Mouse (Mus musculus) neural tube, embryonic 11.5 days (tissue): ENCODE results near the gene Nrap. TPM values are rescaled to one million over a fixed set of nuclear protein-coding genes. Genes with fewer than 3 reads are reported as not detected.

ENCODE experiments used
- ATAC-seq: fragments of 200-750 bp; cut with Nextera tagmentation; 2 replicates; pipeline ENCODE4 v1.8.0; 2017; ENCODE audit warnings: moderate number of reproducible peaks, mild to moderate bottlenecking, moderate TSS enrichment, moderate library complexity; ENCODE audit not compliant: insufficient read depth, low FRiP score, low TSS enrichment
- DNase-seq: peaks from one replicate; pipeline ENCODE4 v3.0.0-alpha.2; 2015; ENCODE audit warnings: low spot score
- H3K27ac ChIP-seq: fragments of 300-500 bp; sonication (generic); 2 replicates; pipeline ENCODE4 v1.5.1; 2014; ENCODE audit warnings: low read depth, mild to moderate bottlenecking, low read length
- H3K27me3 ChIP-seq: fragments of 300-500 bp; sonication (generic); 2 replicates; pipeline ENCODE4 v1.6.1; 2014; ENCODE audit warnings: mild to moderate bottlenecking, low read length, mixed read lengths; ENCODE audit not compliant: control insufficient read depth, insufficient read depth
- H3K36me3 ChIP-seq: fragments of 300-500 bp; sonication (generic); 2 replicates; pipeline ENCODE4 v1.6.1; 2014; ENCODE audit warnings: mild to moderate bottlenecking, low read length, moderate library complexity, mixed read lengths; ENCODE audit not compliant: control insufficient read depth, insufficient read depth
- H3K4me1 ChIP-seq: fragments of 300-500 bp; sonication (generic); 2 replicates; pipeline ENCODE4 v1.6.1; 2014; ENCODE audit warnings: low read length, mixed read lengths; ENCODE audit not compliant: control insufficient read depth, insufficient read depth
- H3K4me2 ChIP-seq: fragments of 300-500 bp; sonication (generic); 2 replicates; pipeline ENCODE4 v1.6.1; 2014; ENCODE audit warnings: low read depth, mild to moderate bottlenecking, moderate library complexity
- H3K4me3 ChIP-seq: fragments of 300-500 bp; sonication (generic); 2 replicates; pipeline ENCODE4 v1.5.1; 2014; ENCODE audit warnings: low read depth, low read length
- H3K9ac ChIP-seq: fragments of 300-500 bp; sonication (generic); 2 replicates; pipeline ENCODE4 v1.6.1; 2014; ENCODE audit warnings: mild to moderate bottlenecking, low read length
- H3K9me3 ChIP-seq: fragments of 300-500 bp; sonication (generic); 2 replicates; pipeline ENCODE4 v1.6.1; 2016; ENCODE audit warnings: low read length; ENCODE audit not compliant: control insufficient read depth
- WGBS: fragments of 180-500 bp; shearing (Covaris S2); extraction: QIAGEN DNeasy Blood & Tissue Kit; methylation state at CpG from one replicate; pipeline ENCODE4 v1.1.7; 2014; 5-methylcytosine and 5-hydroxymethylcytosine counted together
- polyA plus RNA-seq: library from polyadenylated mRNA; unstranded; fragments of >200 nt; fragmentation: Nextera tagmentation; extraction: Ambion mirVana; gene quantifications from 2 replicates; pipeline ENCODE4 v1.2.1, GENCODE M21; 2014

Gene Nrap
- polyA plus RNA-seq, 1 experiment from 2014 or later: 0.16 TPM

DNA sequence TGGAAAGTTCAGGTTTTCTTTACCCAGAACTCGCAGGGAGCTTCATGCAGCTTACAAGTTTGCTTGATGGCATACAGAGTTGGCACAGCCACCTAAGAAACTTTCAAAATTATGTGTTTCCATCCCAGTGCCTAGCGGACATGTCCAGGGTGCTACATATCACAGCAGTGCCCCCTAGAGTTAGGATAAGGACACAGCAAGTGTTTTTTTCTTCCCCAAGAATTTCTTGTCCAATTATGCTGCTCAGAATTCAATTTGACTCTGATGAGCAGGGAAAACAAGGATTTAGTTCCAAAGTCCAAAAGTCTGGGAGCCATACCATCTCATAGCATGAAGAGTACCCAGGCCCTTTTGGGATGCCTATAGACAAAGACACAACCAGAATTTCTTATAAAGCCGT is 43.8 kb downstream of the Nrap start:
- WGBS: 83% methylated on average over 3 of the region's 3 CpGs

GRCm38 (mm10) chr19:56343869-56344563 is 45.8 kb downstream of the Nrap start:
- no peaks in the 10 kb centered on the region for H3K9me3 ChIP-seq
- ATAC-seq: peak; percentile 89
- no peaks in the 10 kb centered on the region for H3K36me3 ChIP-seq
- 42% methylated on average over 26 of the region's 26 CpGs for WGBS
- H3K4me2 ChIP-seq: no peak overlapping the region; the same call in 1 of the 2 replicates
- peak overlapping the region; percentile 56; the same call in 1 of the 2 replicates for H3K27ac ChIP-seq
- no peaks in the 10 kb centered on the region for H3K27me3 ChIP-seq
- peak; percentile 72 for DNase-seq
- peaks cover 4% of the 10 kb centered on the region; the same call in 1 of the 2 replicates for H3K4me1 ChIP-seq
- peak overlapping the region; percentile 20; the same call in 1 of the 2 replicates for H3K9ac ChIP-seq
- H3K4me3 ChIP-seq: no peak overlapping the region

More for the DNA sequence above, 43.8 kb downstream of the Nrap start:
- Histone ChIP-seq H3K4me3 (no peak overlapping the region), H3K27me3 (no peaks in the 10 kb centered on the region), H3K9ac (no peak overlapping the region), H3K4me1 (peaks cover 4% of the 10 kb centered on the region; the same call in 1 of the 2 replicates), H3K9me3 (no peaks in the 10 kb centered on the region), H3K27ac (no peak overlapping the region), H3K36me3 (no peaks in the 10 kb centered on the region), H3K4me2 (no peak overlapping the region)
- DNase-seq: no peak
- ATAC-seq: no peak

DNA sequence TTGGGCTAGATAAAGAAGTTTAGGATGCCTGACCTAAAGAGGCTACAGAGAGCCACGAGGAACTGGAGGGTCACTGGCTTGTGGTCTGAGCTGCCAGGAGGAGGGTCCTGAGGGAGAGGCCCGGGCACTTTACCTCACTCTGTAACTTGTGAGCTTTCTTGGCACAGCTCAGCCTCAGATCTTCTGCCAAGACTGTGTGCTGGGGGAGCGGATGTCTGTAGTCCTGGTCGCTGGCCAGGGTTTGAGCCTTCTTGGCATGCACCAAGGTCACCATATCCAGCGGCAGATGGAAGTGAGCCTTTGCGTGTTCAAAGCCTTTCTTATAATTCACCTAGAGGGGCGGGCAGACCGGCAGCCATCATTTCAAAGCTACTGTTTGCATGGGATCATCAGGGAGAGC is 47.8 kb downstream of the Nrap start:
- no peak for DNase-seq
- H3K27me3 ChIP-seq: no peaks in the 10 kb centered on the region

DNA sequence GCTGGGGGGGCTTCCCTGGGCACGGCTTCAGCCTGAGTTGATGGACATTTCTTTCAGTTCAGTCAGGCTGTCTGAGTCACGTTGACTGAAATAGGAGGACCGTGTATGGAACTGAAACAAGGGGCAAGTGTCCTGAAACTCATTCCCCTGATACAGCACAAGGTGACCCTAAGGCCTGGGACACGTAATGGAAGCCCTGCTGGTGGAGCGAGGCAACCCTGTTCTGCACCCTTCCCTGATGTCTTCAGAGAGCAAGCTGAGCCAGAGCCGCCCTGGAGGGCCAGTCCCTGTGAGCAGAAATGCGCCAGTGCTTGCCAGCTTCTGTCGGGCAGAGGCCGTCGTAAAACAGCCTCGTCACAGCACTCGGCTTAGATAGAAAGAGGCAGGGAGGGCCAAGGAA is 53.0 kb downstream of the Nrap start:
- Histone ChIP-seq H3K4me3 (no peak overlapping the region), H3K9me3 (no peaks in the 10 kb centered on the region), H3K36me3 (no peaks in the 10 kb centered on the region), H3K4me2 (no peak overlapping the region), H3K27ac (no peak overlapping the region), H3K9ac (no peak overlapping the region), H3K27me3 (no peaks in the 10 kb centered on the region), H3K4me1 (no peaks in the 10 kb centered on the region)
- no peak for DNase-seq
- WGBS: 65% methylated on average over 12 of the region's 12 CpGs
- ATAC-seq: no peak

More for the DNA sequence above, 47.8 kb downstream of the Nrap start:
- 89% methylated on average over 8 of the region's 8 CpGs for WGBS
- H3K36me3 ChIP-seq: no peaks in the 10 kb centered on the region
- H3K4me1 ChIP-seq: peaks cover 4% of the 10 kb centered on the region; the same call in 1 of the 2 replicates
- no peak for ATAC-seq
- H3K9me3 ChIP-seq: no peaks in the 10 kb centered on the region
- H3K9ac ChIP-seq: no peak overlapping the region
- no peak overlapping the region for H3K4me3 ChIP-seq
- H3K27ac ChIP-seq: no peak overlapping the region
- H3K4me2 ChIP-seq: no peak overlapping the region

DNA sequence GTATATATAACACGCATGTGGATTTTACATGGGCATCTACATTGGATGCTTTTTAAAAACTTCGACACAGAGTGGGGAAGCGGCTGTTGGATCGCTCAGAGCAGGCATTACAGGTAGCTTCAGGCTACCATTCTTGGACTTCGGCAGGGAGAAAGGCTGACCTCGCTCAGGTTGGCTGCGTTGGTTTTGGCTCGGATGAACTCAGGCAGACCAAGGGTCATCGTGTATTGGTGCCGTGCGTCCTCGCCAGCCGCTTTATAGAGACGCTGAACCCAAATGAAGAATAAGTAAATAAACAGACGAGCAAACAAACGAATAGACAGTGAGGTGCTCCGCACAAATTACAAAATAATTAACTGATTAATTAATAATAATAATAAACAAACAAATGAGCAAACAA is 53.5 kb downstream of the Nrap start:
- Histone ChIP-seq H3K4me1 (no peaks in the 10 kb centered on the region), H3K9me3 (no peaks in the 10 kb centered on the region), H3K36me3 (no peaks in the 10 kb centered on the region), H3K4me2 (no peak overlapping the region), H3K4me3 (no peak overlapping the region), H3K27ac (no peak overlapping the region), H3K27me3 (no peaks in the 10 kb centered on the region), H3K9ac (no peak overlapping the region)
- WGBS: 95% methylated on average over 17 of the region's 17 CpGs
- DNase-seq: no peak
- no peak for ATAC-seq

DNA sequence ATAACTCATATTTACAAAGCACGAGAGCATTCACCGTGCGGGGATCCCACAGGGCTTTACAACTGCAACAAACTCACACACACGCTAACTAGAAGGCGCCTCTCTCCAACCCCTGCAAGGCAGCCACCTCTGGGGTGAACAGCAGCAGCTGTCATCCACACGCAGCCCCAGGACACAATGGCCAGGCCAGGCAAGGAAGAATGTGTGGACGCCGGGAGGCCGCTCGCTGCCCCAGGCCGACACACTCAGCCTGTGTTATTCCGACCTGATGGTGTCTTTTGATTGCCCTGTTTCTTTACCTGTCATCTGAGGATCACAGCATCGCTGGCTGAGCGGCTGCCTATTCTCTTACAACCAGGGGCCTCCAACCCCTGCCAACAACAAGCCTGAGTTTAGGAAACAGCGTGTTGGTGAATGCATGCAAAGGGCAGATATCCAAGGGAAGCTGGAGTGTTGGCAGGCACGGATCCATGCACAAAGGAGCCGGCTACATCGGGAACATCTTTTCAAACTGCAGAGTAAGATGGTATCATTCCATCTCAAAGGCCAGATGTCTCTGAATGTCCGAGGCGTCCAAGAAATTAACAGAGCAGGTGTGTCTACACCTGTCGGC is 63.5 kb downstream of the Nrap start:
- Histone ChIP-seq H3K36me3 (no peaks in the 10 kb centered on the region), H3K27me3 (no peaks in the 10 kb centered on the region), H3K4me2 (no peak overlapping the region), H3K4me1 (peaks cover 11% of the 10 kb centered on the region), H3K4me3 (no peak overlapping the region), H3K9ac (no peak overlapping the region; the same call in 1 of the 2 replicates), H3K9me3 (no peaks in the 10 kb centered on the region), H3K27ac (no peak overlapping the region)
- peak; percentile 35 for DNase-seq
- 55% methylated on average over 21 of the region's 21 CpGs for WGBS
- ATAC-seq: no peak

GRCm38 (mm10) chr19:56325676-56326075 is 64.2 kb downstream of the Nrap start:
- ATAC-seq (no peak), DNase-seq (no peak)
- no peak overlapping the region for H3K27ac ChIP-seq
- 71% methylated on average over 10 of the region's 10 CpGs for WGBS
- H3K4me1 ChIP-seq: peaks cover 15% of the 10 kb centered on the region
- H3K4me2 ChIP-seq: no peak overlapping the region
- H3K4me3 ChIP-seq: no peak overlapping the region
- H3K27me3 ChIP-seq: no peaks in the 10 kb centered on the region
- H3K9ac ChIP-seq: no peak overlapping the region; the same call in 1 of the 2 replicates
- H3K36me3 ChIP-seq: no peaks in the 10 kb centered on the region
- H3K9me3 ChIP-seq: no peaks in the 10 kb centered on the region

DNA sequence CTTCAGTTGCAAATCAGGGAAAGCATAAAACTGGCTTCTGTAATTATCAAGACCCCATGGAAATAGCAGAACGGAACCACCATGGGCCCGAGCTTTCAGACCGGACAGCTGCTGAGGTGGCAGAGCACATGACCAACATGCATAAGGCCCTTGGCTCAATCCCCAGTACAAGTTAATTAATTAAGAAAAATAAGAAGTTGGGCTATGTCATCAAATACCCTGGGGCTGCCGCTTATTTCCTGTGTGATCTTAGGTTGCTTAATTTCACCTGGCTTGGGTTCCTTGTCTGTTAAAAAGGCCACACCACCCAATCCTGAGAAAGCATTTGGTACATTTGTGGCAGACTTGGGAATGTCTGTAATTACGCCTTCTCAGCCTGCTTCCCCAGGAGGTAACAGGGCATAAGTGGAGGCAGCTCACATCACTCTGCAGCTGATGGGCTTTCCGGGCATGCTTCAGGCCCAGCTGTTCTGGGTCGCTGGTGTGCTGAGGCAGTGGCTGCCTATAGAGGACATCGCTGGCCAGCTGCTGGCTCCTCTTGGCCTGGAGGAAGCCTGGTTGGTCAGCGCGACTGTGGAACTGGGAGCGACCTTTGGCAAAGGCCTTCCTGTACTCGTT is 68.4 kb downstream of the Nrap start:
- no peak overlapping the region for H3K4me3 ChIP-seq
- no peak overlapping the region for H3K4me2 ChIP-seq
- ATAC-seq (no peak), DNase-seq (peak; percentile 43)
- H3K36me3 ChIP-seq: no peaks in the 10 kb centered on the region
- H3K9ac ChIP-seq: no peak overlapping the region
- no peaks in the 10 kb centered on the region for H3K27me3 ChIP-seq
- no peak overlapping the region for H3K27ac ChIP-seq
- H3K9me3 ChIP-seq: no peaks in the 10 kb centered on the region
- H3K4me1 ChIP-seq: peaks cover 19% of the 10 kb centered on the region
- 75% methylated on average over 12 of the region's 12 CpGs for WGBS
